Mouse (Mus musculus) neutrophil, adult 59 days (primary cell): ENCODE data around the gene Olfr826. TPM values are rescaled to one million over a fixed set of nuclear protein-coding genes. Genes with fewer than 3 reads are reported as not detected.

Experiments
- total RNA-seq, 2 experiments: library from RNA; stranded (reverse); gene quantifications; 1 replicate in 1 of 2; 2 replicates in 1 of 2; pipeline ENCODE4 v1.2.4; 2023

Olfr826 gene
- not detected for total RNA-seq

DNA sequence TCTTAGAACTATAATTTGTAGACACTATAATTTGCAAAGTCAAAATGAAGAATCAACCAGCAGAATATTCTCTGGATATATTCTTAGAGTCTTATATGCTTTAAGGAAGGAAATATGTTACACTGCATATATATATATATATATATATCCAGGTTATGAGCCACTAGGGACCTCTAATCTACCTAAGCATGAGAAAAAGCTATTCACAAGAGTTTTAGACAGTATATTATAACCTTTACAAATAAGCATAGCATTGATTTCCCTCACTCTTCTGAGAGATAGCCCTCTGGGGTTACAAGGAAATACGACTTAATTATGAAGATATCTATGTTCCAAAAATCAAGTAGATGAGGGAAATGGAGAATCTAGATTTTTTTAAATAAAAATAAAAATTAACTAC is at the start of gene Olfr826:
Olfr826 (minus strand) TSS at position 101 of the 400 bp plus-strand sequence.

DNA sequence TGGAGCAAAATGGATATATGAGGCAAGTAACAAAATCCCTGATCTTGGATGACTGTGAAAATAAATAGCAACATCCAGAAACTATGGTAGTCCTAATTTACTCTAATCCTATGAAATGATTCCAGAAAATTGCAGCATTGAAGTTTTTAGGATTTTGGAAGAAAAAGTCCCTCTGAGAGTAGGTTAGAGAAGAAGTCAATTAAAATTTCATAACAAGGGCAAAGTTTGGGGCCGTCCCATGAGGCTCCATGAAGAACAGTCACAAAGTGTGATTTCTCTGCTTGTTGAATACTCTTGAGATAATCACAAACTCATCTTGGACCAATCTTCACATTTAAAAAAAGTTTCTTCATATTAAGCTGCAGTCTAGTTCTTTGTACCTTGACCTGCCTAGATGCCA is 30.3 kb upstream of the Olfr826 start, which contains the start of gene Olfr827:
Olfr827 (minus strand) TSS at position 101 of the 400 bp plus-strand sequence.

DNA sequence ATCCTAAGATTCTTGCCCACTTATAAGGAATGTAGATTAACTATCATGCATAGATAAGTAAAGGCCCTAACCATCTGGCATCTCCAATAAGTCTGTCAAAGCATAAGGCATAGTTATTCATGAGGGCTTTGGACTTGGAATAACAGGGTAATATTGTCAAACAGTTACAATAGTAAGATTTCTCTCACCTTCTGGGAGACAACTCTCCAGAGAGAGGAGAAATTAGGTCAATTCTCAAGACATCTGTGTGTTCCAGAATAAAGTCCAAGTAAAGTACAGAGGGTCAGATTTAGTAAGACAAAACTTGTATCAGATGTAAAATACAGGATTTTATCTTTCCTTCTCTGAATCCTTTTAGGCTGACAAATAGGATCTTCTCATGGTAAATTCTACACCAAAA is 17.3 kb downstream of the Olfr826 start, which contains the start of gene Olfr825:
Olfr825 (minus strand) TSS at position 101 of the 400 bp plus-strand sequence.

DNA sequence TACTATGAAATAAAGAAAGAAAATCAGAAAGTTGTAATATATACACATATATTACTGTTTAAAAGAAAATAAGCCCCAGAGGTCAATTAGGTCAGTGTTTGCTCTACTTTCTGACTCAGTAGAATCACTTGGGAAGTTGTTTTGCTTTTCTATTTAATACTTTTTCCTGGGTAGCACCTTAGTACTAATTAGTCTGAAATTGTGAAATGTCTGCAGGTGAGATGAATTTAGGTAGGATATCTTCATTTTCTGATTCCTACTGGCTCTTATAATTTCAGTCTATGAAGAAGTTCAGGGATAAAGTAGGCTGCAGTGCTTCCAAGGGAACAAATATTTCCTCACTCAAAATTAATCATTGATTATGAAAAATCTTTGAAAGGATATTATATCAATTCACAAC is 54.1 kb downstream of the Olfr826 start, which contains the start of gene Olfr824:
Olfr824 (minus strand) TSS at position 101 of the 400 bp plus-strand sequence.

Other genes with a start within 250 kb of the Olfr826 start
- gene Olfr818, start 235.1 kb downstream of the Olfr826 start, total RNA-seq = not detected
- gene Olfr819, start 216.9 kb downstream of the Olfr826 start, total RNA-seq = not detected
- not detected for gene Olfr247, start 208.0 kb downstream of the Olfr826 start, total RNA-seq
- gene Gm10310, start 199.1 kb downstream of the Olfr826 start, total RNA-seq = not detected
- not detected for gene Olfr820, start 171.6 kb downstream of the Olfr826 start, total RNA-seq
- not detected for gene Olfr821, start 153.8 kb downstream of the Olfr826 start, total RNA-seq
- not detected for gene Olfr822, start 113.0 kb downstream of the Olfr826 start, total RNA-seq
- gene Olfr823, start 68.8 kb downstream of the Olfr826 start, total RNA-seq = not detected
- not detected for gene Olfr824, start 54.2 kb downstream of the Olfr826 start, total RNA-seq
- gene Olfr825, start 17.4 kb downstream of the Olfr826 start, total RNA-seq = not detected
- gene Olfr827, start 30.2 kb upstream of the Olfr826 start, total RNA-seq = not detected
- gene Neurod4, start 96.1 kb upstream of the Olfr826 start, total RNA-seq = not detected
- gene Tespa1, start 138.7 kb upstream of the Olfr826 start, total RNA-seq = 1 to 10 TPM; 2.8 TPM
- gene Vmn2r84, start 210.1 kb upstream of the Olfr826 start, total RNA-seq = not detected
- gene Vmn2r85, start 245.5 kb upstream of the Olfr826 start, total RNA-seq = not detected